ENCODE assay signal across 18 mouse cellular contexts in genomic region chr4:32998996-32999395, GRCm38 (mm10). TPM values are rescaled to one million over a fixed set of nuclear protein-coding genes. Genes with fewer than 3 reads are reported as not detected.
"Had no signal": no experiment of that assay in that cellular context is flagged by ENCODE, and none has a peak within 500 bp of the region (broad histone marks: within the 10 kb centered on the region; RNA-seq: fewer than 3 reads in every experiment).

No protein-coding gene starts in this region.

- H3K4me2 ChIP-seq: lung, embryonic 15.5 days; midbrain, embryonic 11.5 days; midbrain, embryonic 13.5 days; midbrain, embryonic 15.5 days; neural tube, embryonic 12.5 days had no signal

- DNase-seq: lung, adult 2 months; lung, postnatal 14 days; lung, postnatal 36 days; right cerebral cortex, postnatal 14 days; thymus, adult 2 months; thymus, postnatal 25 days; thymus, postnatal 4 days had no signal

- ATAC-seq: lung, postnatal 0 days; midbrain, embryonic 13.5 days; midbrain, embryonic 15.5 days had no signal

- H3K27ac ChIP-seq: lung, embryonic 15.5 days; macrophage; midbrain, embryonic 13.5 days; midbrain, embryonic 15.5 days; neural tube, embryonic 12.5 days had no signal

- H3K4me1 ChIP-seq: lung, embryonic 15.5 days; megakaryocyte, embryonic 14.5 days; midbrain, embryonic 13.5 days; midbrain, embryonic 15.5 days; neural tube, embryonic 12.5 days had no signal

- H3K27me3 ChIP-seq: lung, embryonic 15.5 days; midbrain, embryonic 13.5 days; midbrain, embryonic 15.5 days; neural tube, embryonic 12.5 days had no signal

- H3K4me3 ChIP-seq: lung, embryonic 15.5 days; megakaryocyte, embryonic 14.5 days; midbrain, embryonic 13.5 days; midbrain, embryonic 15.5 days; neural tube, embryonic 12.5 days had no signal

- H3K9ac ChIP-seq: lung, embryonic 15.5 days; midbrain, embryonic 13.5 days; midbrain, embryonic 15.5 days; neural tube, embryonic 12.5 days had no signal

- H3K9me3 ChIP-seq: lung, embryonic 15.5 days; midbrain, embryonic 13.5 days; midbrain, embryonic 15.5 days; neural tube, embryonic 12.5 days had no signal

- H3K36me3 ChIP-seq: lung, embryonic 15.5 days; midbrain, embryonic 15.5 days had no signal

RNA-seq across cellular contexts. Expression of gene Rragd, which starts 16.2 kb away (rescaled TPM):
- total RNA-seq: megakaryocyte progenitor cell, adult 5-6 weeks had no signal

RNA-seq across cellular contexts. Expression of gene Ankrd6, which starts 48.4 kb away (rescaled TPM):
- total RNA-seq: monocyte, adult 5-6 weeks; neutrophil, adult 5-6 weeks had no signal
